Mouse (Mus musculus) spleen, adult 2 months (tissue): ENCODE measurements around the gene Wdr18.

Source experiments
- CTCF ChIP-seq: fragments of 200-500 bp; IDR thresholded peaks from 2 replicates; pipeline ENCODE4 v1.5.1; 2011; ENCODE audit warnings: mild to moderate bottlenecking, inconsistent platforms; ENCODE audit not compliant: insufficient read depth, insufficient read length, insufficient replicate concordance; ENCODE audit errors: extremely low read depth
- POLR2A ChIP-seq: fragments of 200-500 bp; IDR thresholded peaks from 2 replicates; pipeline ENCODE4 v1.6.1; 2011; ENCODE audit warnings: low read depth, low read length, inconsistent platforms

DNA sequence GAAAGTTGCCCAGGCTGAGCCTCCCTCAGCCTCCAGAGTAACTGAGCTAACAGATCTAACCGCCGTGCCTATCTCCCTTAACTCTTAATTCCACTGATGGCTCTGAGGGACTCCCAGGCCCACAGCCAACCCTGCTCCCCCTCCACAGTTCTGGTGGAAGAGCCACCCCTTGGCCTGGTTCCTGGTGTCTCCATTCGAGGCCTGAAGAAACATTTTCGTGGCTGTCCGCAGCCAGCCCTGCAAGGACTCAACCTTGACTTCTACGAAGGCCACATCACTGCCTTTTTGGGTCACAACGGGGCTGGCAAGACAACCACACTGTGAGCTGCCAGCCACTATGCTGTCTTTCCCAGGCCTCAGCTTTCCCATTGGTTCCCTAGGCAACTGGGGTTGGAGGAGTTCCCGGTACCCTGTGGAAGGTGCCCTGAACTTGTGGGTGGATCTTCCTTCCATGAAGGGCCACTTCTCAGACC is 44.3 kb downstream of the Wdr18 start:
- TF ChIP-seq POLR2A (no peak), CTCF (no peak)
